Mouse (Mus musculus): Measurements from ENCODE around the gene Foxp3. TPM values are rescaled to one million over a fixed set of nuclear protein-coding genes. Genes with fewer than 3 reads are reported as not detected.

Foxp3 gene
- 0.62 and 1.2 TPM in 2 replicates for polyA plus RNA-seq (2012; rRNA removed)

DNA sequence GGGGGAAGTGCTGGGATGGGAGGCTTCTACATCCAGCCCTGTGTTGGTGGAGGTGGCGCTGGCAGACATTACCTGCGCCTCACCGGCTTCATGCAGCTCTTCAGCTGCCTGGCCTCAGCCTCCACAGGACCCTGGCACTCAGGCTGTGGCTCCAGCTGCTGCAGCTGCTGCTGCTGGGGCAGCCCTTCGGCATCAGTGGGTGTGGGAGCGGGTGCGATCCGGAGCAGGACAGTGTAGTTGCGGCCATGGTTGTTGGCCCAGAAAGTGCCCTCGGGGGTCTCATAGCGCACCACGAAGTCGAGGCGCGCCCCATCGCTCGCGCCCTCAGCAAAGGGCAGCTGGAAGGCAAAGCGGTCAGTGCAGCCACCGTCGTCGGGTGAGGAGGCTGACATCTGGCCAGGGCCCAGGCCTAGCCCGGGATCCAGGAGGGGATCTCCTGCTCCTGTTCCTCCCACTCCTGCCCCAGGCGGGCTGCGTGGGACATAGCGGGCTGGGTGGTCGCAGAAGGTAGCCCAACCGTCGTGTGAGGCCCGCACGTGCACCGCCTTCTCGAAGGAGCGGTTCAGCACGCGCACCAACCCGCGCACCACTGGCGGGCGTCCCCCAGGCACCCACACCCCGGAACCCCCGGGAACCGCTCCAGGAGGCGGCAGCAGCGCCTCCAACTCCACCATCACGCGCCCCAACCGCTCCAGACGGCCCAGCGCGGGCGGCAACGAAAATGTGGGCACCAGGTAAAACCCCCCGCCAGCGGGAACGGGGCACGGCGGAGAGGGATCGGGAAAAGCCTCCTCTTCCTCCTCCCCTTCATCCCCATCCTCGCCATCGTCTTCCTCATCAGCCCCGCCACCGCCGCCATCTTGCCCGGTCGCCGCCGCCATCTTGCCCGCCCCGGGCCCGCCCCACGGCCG is at the start of gene Foxp3:
Foxp3 (plus strand) TSS at position 469 of the 911 bp plus-strand sequence.
- H3K27ac ChIP-seq (ENCODE audit: insufficient read depth, low read depth, low read length): peak within 1 kb of the TSS; percentile 60
- TF ChIP-seq CTCF (IDR thresholded peaks at IDR 0.05; ENCODE audit: extremely low read depth, insufficient read length, insufficient replicate concordance, low read depth, low read length): no peak
- no peak for TF ChIP-seq POLR2A (IDR thresholded peaks at IDR 0.05; ENCODE audit: low read depth, low read length)
- 23% methylated on average over 64 of the region's 72 CpGs for WGBS
- no peaks in the 10 kb centered on the region for H3K36me3 ChIP-seq (ENCODE audit: control insufficient read depth, insufficient read depth, low read length)
- H3K27me3 ChIP-seq (ENCODE audit: control insufficient read depth, insufficient read depth, low read length): no peaks in the 10 kb centered on the region
- H3K4me1 ChIP-seq (ENCODE audit: control insufficient read depth, insufficient read depth, insufficient read length, low read length): peaks cover 12% of the 10 kb centered on the region
- peak within 1 kb of the TSS; percentile 98 for H3K4me3 ChIP-seq (ENCODE audit: low read depth, low read length)

- Histone ChIP-seq H3K27ac (ENCODE audit: insufficient read depth, low read depth, low read length) (no peak overlapping the region), H3K27me3 (ENCODE audit: control insufficient read depth, insufficient read depth, low read length) (no peaks in the 10 kb centered on the region), H3K4me3 (ENCODE audit: low read depth, low read length) (no peak overlapping the region), H3K4me1 (ENCODE audit: control insufficient read depth, insufficient read depth, insufficient read length, low read length) (no peaks in the 10 kb centered on the region), H3K36me3 (ENCODE audit: control insufficient read depth, insufficient read depth, low read length) (no peaks in the 10 kb centered on the region)
- WGBS: 56% methylated on average over 3 of the region's 3 CpGs
- TF ChIP-seq POLR2A (IDR thresholded peaks at IDR 0.05; ENCODE audit: low read depth, low read length) (no peak), CTCF (IDR thresholded peaks at IDR 0.05; ENCODE audit: extremely low read depth, insufficient read length, insufficient replicate concordance, low read depth, low read length) (no peak)
Observed at GRCm38 (mm10) chrX:7524961-7525360, 48.5 kb upstream of the Foxp3 start.

DNA sequence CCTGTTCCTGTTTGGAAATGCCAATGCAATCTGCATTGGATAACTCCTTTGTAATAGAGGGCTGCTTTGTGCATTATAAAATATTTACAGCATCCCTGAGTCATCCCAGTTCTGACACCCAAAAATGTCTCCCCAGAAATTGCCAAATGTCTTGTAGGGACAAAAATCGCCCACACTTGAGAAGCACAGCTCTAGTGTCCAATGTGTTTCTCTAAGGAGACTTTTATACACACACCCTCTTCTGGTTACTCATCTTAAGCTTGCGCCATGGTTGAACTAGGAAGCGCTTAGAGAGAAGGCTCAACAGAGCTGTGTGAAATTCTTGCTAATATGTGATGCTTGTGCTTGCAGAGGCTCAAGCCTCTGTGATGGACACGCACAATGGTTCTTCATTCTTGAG is 20.0 kb upstream of the Foxp3 start:
- WGBS: 90% methylated on average over 4 of the region's 4 CpGs
- H3K4me3 ChIP-seq (ENCODE audit: low read depth, low read length): no peak overlapping the region
- no peaks in the 10 kb centered on the region for H3K27me3 ChIP-seq (ENCODE audit: control insufficient read depth, insufficient read depth, low read length)
- H3K4me1 ChIP-seq (ENCODE audit: control insufficient read depth, insufficient read depth, insufficient read length, low read length): no peaks in the 10 kb centered on the region
- no peak overlapping the region for H3K27ac ChIP-seq (ENCODE audit: insufficient read depth, low read depth, low read length)
- no peaks in the 10 kb centered on the region for H3K36me3 ChIP-seq (ENCODE audit: control insufficient read depth, insufficient read depth, low read length)
- TF ChIP-seq POLR2A (IDR thresholded peaks at IDR 0.05; ENCODE audit: low read depth, low read length) (no peak), CTCF (IDR thresholded peaks at IDR 0.05; ENCODE audit: extremely low read depth, insufficient read length, insufficient replicate concordance, low read depth, low read length) (no peak)

GRCm38 (mm10) chrX:7563076-7563475 is 10.4 kb upstream of the Foxp3 start:
- WGBS: 34% methylated on average over 2 of the region's 2 CpGs
- Histone ChIP-seq H3K27me3 (ENCODE audit: control insufficient read depth, insufficient read depth, low read length) (no peaks in the 10 kb centered on the region), H3K36me3 (ENCODE audit: control insufficient read depth, insufficient read depth, low read length) (no peaks in the 10 kb centered on the region), H3K4me3 (ENCODE audit: low read depth, low read length) (no peak overlapping the region), H3K27ac (ENCODE audit: insufficient read depth, low read depth, low read length) (no peak overlapping the region), H3K4me1 (ENCODE audit: control insufficient read depth, insufficient read depth, insufficient read length, low read length) (no peaks in the 10 kb centered on the region)
- TF ChIP-seq CTCF (IDR thresholded peaks at IDR 0.05; ENCODE audit: extremely low read depth, insufficient read length, insufficient replicate concordance, low read depth, low read length) (no peak), POLR2A (IDR thresholded peaks at IDR 0.05; ENCODE audit: low read depth, low read length) (no peak)

GRCm38 (mm10) chrX:7566352-7566751 is 7.1 kb upstream of the Foxp3 start:
- Histone ChIP-seq H3K4me3 (ENCODE audit: low read depth, low read length) (no peak overlapping the region), H3K27me3 (ENCODE audit: control insufficient read depth, insufficient read depth, low read length) (no peaks in the 10 kb centered on the region), H3K4me1 (ENCODE audit: control insufficient read depth, insufficient read depth, insufficient read length, low read length) (no peaks in the 10 kb centered on the region), H3K27ac (ENCODE audit: insufficient read depth, low read depth, low read length) (no peak overlapping the region), H3K36me3 (ENCODE audit: control insufficient read depth, insufficient read depth, low read length) (no peaks in the 10 kb centered on the region)
- TF ChIP-seq POLR2A (IDR thresholded peaks at IDR 0.05; ENCODE audit: low read depth, low read length): no peak
- TF ChIP-seq CTCF (IDR thresholded peaks at IDR 0.05; ENCODE audit: extremely low read depth, insufficient read length, insufficient replicate concordance, low read depth, low read length): no peak
- 80% methylated on average over 6 of the region's 6 CpGs for WGBS

DNA sequence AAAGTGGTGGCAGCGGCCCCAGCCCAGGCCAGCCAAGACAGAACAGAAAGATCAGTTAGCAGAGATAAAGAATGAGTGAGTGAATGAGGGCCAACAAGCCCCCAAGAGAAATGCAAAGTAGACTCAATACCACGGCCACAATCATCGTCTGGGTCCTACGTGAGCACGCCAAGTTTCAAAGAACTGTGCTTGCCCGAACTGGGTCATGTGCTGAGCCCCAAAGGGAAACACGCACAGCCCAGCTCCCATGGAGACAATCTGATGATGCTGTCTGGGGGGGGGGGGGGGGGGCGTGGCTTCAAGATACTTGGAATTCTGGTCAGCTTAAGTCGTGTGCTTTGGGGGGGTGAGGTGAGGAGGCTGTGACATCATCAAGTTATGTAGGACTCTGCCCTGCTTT is 6.0 kb upstream of the Foxp3 start:
- no peaks in the 10 kb centered on the region for H3K27me3 ChIP-seq (ENCODE audit: control insufficient read depth, insufficient read depth, low read length)
- WGBS: 65% methylated on average over 9 of the region's 9 CpGs
- TF ChIP-seq POLR2A (IDR thresholded peaks at IDR 0.05; ENCODE audit: low read depth, low read length): no peak
- no peak for TF ChIP-seq CTCF (IDR thresholded peaks at IDR 0.05; ENCODE audit: extremely low read depth, insufficient read length, insufficient replicate concordance, low read depth, low read length)
- H3K4me3 ChIP-seq (ENCODE audit: low read depth, low read length): no peak overlapping the region
- H3K27ac ChIP-seq (ENCODE audit: insufficient read depth, low read depth, low read length): no peak overlapping the region
- peaks cover 3% of the 10 kb centered on the region; the same call in 1 of the 2 replicates for H3K4me1 ChIP-seq (ENCODE audit: control insufficient read depth, insufficient read depth, insufficient read length, low read length)
- H3K36me3 ChIP-seq (ENCODE audit: control insufficient read depth, insufficient read depth, low read length): no peaks in the 10 kb centered on the region

DNA sequence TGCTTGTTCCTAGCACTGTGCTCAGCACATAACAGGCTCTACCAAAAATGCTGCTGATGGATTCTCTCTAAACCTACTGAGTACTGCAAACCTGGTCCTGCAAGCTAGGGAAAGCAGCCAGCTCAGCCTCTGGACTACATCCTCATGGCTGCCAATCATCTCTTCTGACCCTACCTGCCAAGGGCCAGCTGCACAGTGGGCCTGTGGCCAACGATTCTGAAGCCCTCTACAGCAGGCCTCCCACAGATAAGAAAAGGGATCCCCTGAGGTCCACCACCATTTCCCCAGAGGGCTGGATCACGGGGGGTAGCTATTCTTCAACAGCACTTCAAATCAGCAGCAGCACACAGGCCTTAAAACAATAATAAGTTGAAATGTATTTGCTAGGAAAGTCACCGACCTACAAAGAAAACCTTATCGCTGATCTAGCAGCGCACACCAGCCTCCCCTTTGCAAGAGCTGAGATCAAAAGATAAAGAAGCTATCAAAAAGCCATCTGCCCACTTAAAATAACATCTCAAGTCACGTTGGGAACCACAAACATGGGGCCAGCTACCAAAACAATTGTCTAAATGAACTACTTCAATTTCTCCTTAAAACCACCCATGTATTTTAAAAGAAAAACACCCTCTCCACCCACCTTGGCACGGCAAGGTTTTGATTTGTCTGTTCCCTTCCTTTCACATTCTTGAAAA is 2.8 kb upstream of the Foxp3 start:
- no peak for TF ChIP-seq POLR2A (IDR thresholded peaks at IDR 0.05; ENCODE audit: low read depth, low read length)
- no peak for TF ChIP-seq CTCF (IDR thresholded peaks at IDR 0.05; ENCODE audit: extremely low read depth, insufficient read length, insufficient replicate concordance, low read depth, low read length)
- whole genome bisulfite sequencing: 64% methylated on average over 7 of the region's 7 CpGs
- no peaks in the 10 kb centered on the region for H3K36me3 ChIP-seq (ENCODE audit: control insufficient read depth, insufficient read depth, low read length)
- H3K4me3 ChIP-seq (ENCODE audit: low read depth, low read length): no peak overlapping the region
- H3K27ac ChIP-seq (ENCODE audit: insufficient read depth, low read depth, low read length): no peak overlapping the region
- no peaks in the 10 kb centered on the region for H3K27me3 ChIP-seq (ENCODE audit: control insufficient read depth, insufficient read depth, low read length)
- H3K4me1 ChIP-seq (ENCODE audit: control insufficient read depth, insufficient read depth, insufficient read length, low read length): peaks cover 12% of the 10 kb centered on the region

All from small intestine, adult 2 months (tissue).